Mouse (Mus musculus) adrenal gland, postnatal 4 days (tissue): ENCODE data around the gene Tmem251. TPM values are rescaled to one million over a fixed set of nuclear protein-coding genes. Genes with fewer than 3 reads are reported as not detected.

Source experiments
- DNase-seq, 2 experiments: peaks; one replicate each; pipeline ENCODE4 v3.0.0; 2021 to 2022; ENCODE audit warnings: low spot score in 2 of 2, mixed read lengths in 2 of 2
- long read RNA-seq, 2 experiments: library from polyadenylated mRNA; stranded (forward); transcript quantifications; one replicate each; pipeline ENCODE4 v2.0.0; 2021
- total RNA-seq, 2 experiments: library from RNA; stranded (reverse); gene quantifications; 2 replicates each; pipeline ENCODE4 v1.2.3; 2021

The Tmem251 gene
- 1 to 10 TPM; 4.5 to 4.8 TPM for total RNA-seq
- long read RNA-seq, experiment 1, transcript Tmem251-201 (2 exons, 3,367 nt), result major isoform, 13 of 23 reads
- long read RNA-seq, experiment 1, partial matches to known transcripts, result 0 of 23 reads
- long read RNA-seq, experiment 1, other reads (novel, unspliced or antisense), result 10 of 23 reads
- long read RNA-seq, experiment 2, transcript Tmem251-201 (2 exons, 3,367 nt), result major isoform, 17 of 22 reads
- long read RNA-seq, experiment 2, partial matches to known transcripts, result 0 of 22 reads
- long read RNA-seq, experiment 2, other reads (novel, unspliced or antisense), result 5 of 22 reads

GRCm38 (mm10) chr12:102743589-102744574, at the start of gene Tmem251, which contains the start of gene Moap1:
Gene Tmem251 (plus strand): TSS chr12:102743762.
Gene Moap1 (minus strand): TSS chr12:102743661.
- DNase-seq, result peak; percentile 69 to 81

- no peak for DNase-seq
Measured at GRCm38 (mm10) chr12:102695369-102696239, 48.0 kb upstream of the Tmem251 start.

GRCm38 (mm10) chr12:102696635-102697354, 46.8 kb upstream of the Tmem251 start:
- no peak for DNase-seq

GRCm38 (mm10) chr12:102697381-102697780, 46.2 kb upstream of the Tmem251 start:
- DNase-seq, result no peak

- DNase-seq, result no peak
Measured at GRCm38 (mm10) chr12:102698089-102698684, 45.4 kb upstream of the Tmem251 start.

GRCm38 (mm10) chr12:102699156-102699555, 44.4 kb upstream of the Tmem251 start:
- no peak for DNase-seq

- no peak for DNase-seq
Measured at GRCm38 (mm10) chr12:102700453-102700852, 43.1 kb upstream of the Tmem251 start.

- no peak for DNase-seq
Measured at GRCm38 (mm10) chr12:102701691-102702207, 41.8 kb upstream of the Tmem251 start.

GRCm38 (mm10) chr12:102702356-102703110, 41.0 kb upstream of the Tmem251 start:
- DNase-seq, result peak in 1 of 2 experiments; percentile 70

- DNase-seq, result no peak
Measured at GRCm38 (mm10) chr12:102703111-102703412, 40.5 kb upstream of the Tmem251 start.

GRCm38 (mm10) chr12:102703441-102703840, 40.1 kb upstream of the Tmem251 start:
- DNase-seq, result no peak

- DNase-seq, result no peak
Measured at GRCm38 (mm10) chr12:102703921-102704408, 39.6 kb upstream of the Tmem251 start.

- peak in 1 of 2 experiments; percentile 28 for DNase-seq
Measured at GRCm38 (mm10) chr12:102704457-102705198, 38.9 kb upstream of the Tmem251 start, which contains the start of gene Itpk1. Gene Itpk1 (minus strand): TSS chr12:102704930.

GRCm38 (mm10) chr12:102705216-102705871, 38.2 kb upstream of the Tmem251 start:
- DNase-seq, result peak; percentile 70 to 81

GRCm38 (mm10) chr12:102705906-102706640, 37.5 kb upstream of the Tmem251 start:
- DNase-seq, result no peak

- DNase-seq, result no peak
Measured at GRCm38 (mm10) chr12:102706833-102707463, 36.6 kb upstream of the Tmem251 start.
